Mouse (Mus musculus): ENCODE measurements around the gene Trp53i11. TPM values are rescaled to one million over a fixed set of nuclear protein-coding genes. Genes with fewer than 3 reads are reported as not detected.

Gene Trp53i11
- total and polyA plus RNA-seq, 2 experiments = 1.9 to 9.1 TPM

GRCm38 (mm10) chr2:93188020-93188760, 842 bp downstream of the Trp53i11 start:
- Histone ChIP-seq H3K9ac (ENCODE audit: low read depth, low read length) (peak overlapping the region; percentile 95), H3K79me2 (ENCODE audit: control insufficient read depth, insufficient read depth, low read length) (no peaks in the 10 kb centered on the region), H3K27me3 (ENCODE audit: control insufficient read depth, insufficient read depth, low read length) (peaks cover 5% of the 10 kb centered on the region), H3K36me3 (ENCODE audit: control insufficient read depth, insufficient read depth, low read length) (no peaks in the 10 kb centered on the region), H3K4me3 (ENCODE audit: insufficient read depth, low read depth, low read length) (peak overlapping the region; percentile 92), H3K4me1 (ENCODE audit: control insufficient read depth, insufficient read depth, low read length) (no peaks in the 10 kb centered on the region), H3K27ac (replicated peaks; ENCODE audit: insufficient read depth, low read depth, low read length) (peak overlapping the region; percentile 39; the same call in 1 of the 2 replicates)
- no peak for TF ChIP-seq POLR2A (IDR thresholded peaks at IDR 0.05; ENCODE audit: extremely low read depth, insufficient read depth, low read length)
- TF ChIP-seq CTCF (IDR thresholded peaks at IDR 0.05; ENCODE audit: low read depth, low read length) = no peak
- DNase-seq (ENCODE audit: extremely low read depth, low read depth, low spot score) = no peak
- WGBS = 3% methylated on average over 53 of the region's 53 CpGs

GRCm38 (mm10) chr2:93188761-93189458, 1.6 kb downstream of the Trp53i11 start:
- H3K4me3 ChIP-seq (ENCODE audit: insufficient read depth, low read depth, low read length) = peak overlapping the region; percentile 92
- H3K36me3 ChIP-seq (ENCODE audit: control insufficient read depth, insufficient read depth, low read length) = no peaks in the 10 kb centered on the region
- H3K4me1 ChIP-seq (ENCODE audit: control insufficient read depth, insufficient read depth, low read length) = no peaks in the 10 kb centered on the region
- WGBS = 13% methylated on average over 19 of the region's 19 CpGs
- no peak for TF ChIP-seq POLR2A (IDR thresholded peaks at IDR 0.05; ENCODE audit: extremely low read depth, insufficient read depth, low read length)
- peak; percentile 30; the same call in 1 of the 2 replicates for TF ChIP-seq CTCF (IDR thresholded peaks at IDR 0.05; ENCODE audit: low read depth, low read length)
- peaks cover 5% of the 10 kb centered on the region for H3K27me3 ChIP-seq (ENCODE audit: control insufficient read depth, insufficient read depth, low read length)
- H3K79me2 ChIP-seq (ENCODE audit: control insufficient read depth, insufficient read depth, low read length) = no peaks in the 10 kb centered on the region
- no peak for DNase-seq (ENCODE audit: extremely low read depth, low read depth, low spot score)
- peak overlapping the region; percentile 95 for H3K9ac ChIP-seq (ENCODE audit: low read depth, low read length)
- H3K27ac ChIP-seq (replicated peaks; ENCODE audit: insufficient read depth, low read depth, low read length) = peak overlapping the region; percentile 8; the same call in 1 of the 2 replicates

- no peak overlapping the region for H3K4me3 ChIP-seq (ENCODE audit: insufficient read depth, low read depth, low read length)
- H3K27me3 ChIP-seq (ENCODE audit: control insufficient read depth, insufficient read depth, low read length) = peaks cover 5% of the 10 kb centered on the region
- 18% methylated on average over 9 of the region's 9 CpGs for WGBS
- no peak overlapping the region for H3K9ac ChIP-seq (ENCODE audit: low read depth, low read length)
- H3K27ac ChIP-seq (replicated peaks; ENCODE audit: insufficient read depth, low read depth, low read length) = no peak overlapping the region
- peak; percentile 27 for DNase-seq (ENCODE audit: extremely low read depth, low read depth, low spot score)
- no peak for TF ChIP-seq CTCF (IDR thresholded peaks at IDR 0.05; ENCODE audit: low read depth, low read length)
- no peak for TF ChIP-seq POLR2A (IDR thresholded peaks at IDR 0.05; ENCODE audit: extremely low read depth, insufficient read depth, low read length)
- no peaks in the 10 kb centered on the region for H3K4me1 ChIP-seq (ENCODE audit: control insufficient read depth, insufficient read depth, low read length)
- no peaks in the 10 kb centered on the region for H3K79me2 ChIP-seq (ENCODE audit: control insufficient read depth, insufficient read depth, low read length)
- no peaks in the 10 kb centered on the region for H3K36me3 ChIP-seq (ENCODE audit: control insufficient read depth, insufficient read depth, low read length)
Measured at GRCm38 (mm10) chr2:93190771-93191487, 3.6 kb downstream of the Trp53i11 start.

GRCm38 (mm10) chr2:93191488-93192181, 4.3 kb downstream of the Trp53i11 start:
- Histone ChIP-seq H3K27me3 (ENCODE audit: control insufficient read depth, insufficient read depth, low read length) (peaks cover 5% of the 10 kb centered on the region), H3K27ac (replicated peaks; ENCODE audit: insufficient read depth, low read depth, low read length) (no peak overlapping the region)

GRCm38 (mm10) chr2:93192182-93192560, 4.8 kb downstream of the Trp53i11 start:
- Histone ChIP-seq H3K27me3 (ENCODE audit: control insufficient read depth, insufficient read depth, low read length) (peaks cover 5% of the 10 kb centered on the region), H3K36me3 (ENCODE audit: control insufficient read depth, insufficient read depth, low read length) (no peaks in the 10 kb centered on the region), H3K4me1 (ENCODE audit: control insufficient read depth, insufficient read depth, low read length) (no peaks in the 10 kb centered on the region), H3K9ac (ENCODE audit: low read depth, low read length) (no peak overlapping the region), H3K4me3 (ENCODE audit: insufficient read depth, low read depth, low read length) (no peak overlapping the region), H3K79me2 (ENCODE audit: control insufficient read depth, insufficient read depth, low read length) (no peaks in the 10 kb centered on the region), H3K27ac (replicated peaks; ENCODE audit: insufficient read depth, low read depth, low read length) (no peak overlapping the region)
- TF ChIP-seq CTCF (IDR thresholded peaks at IDR 0.05; ENCODE audit: low read depth, low read length) (no peak), POLR2A (IDR thresholded peaks at IDR 0.05; ENCODE audit: extremely low read depth, insufficient read depth, low read length) (no peak)
- no peak for DNase-seq (ENCODE audit: extremely low read depth, low read depth, low spot score)
- 53% methylated on average over 9 of the region's 9 CpGs for WGBS

More at GRCm38 (mm10) chr2:93191488-93192181, 4.3 kb downstream of the Trp53i11 start:
- H3K79me2 ChIP-seq (ENCODE audit: control insufficient read depth, insufficient read depth, low read length) = no peaks in the 10 kb centered on the region
- WGBS = 76% methylated on average over 14 of the region's 14 CpGs
- H3K36me3 ChIP-seq (ENCODE audit: control insufficient read depth, insufficient read depth, low read length) = no peaks in the 10 kb centered on the region
- no peak for DNase-seq (ENCODE audit: extremely low read depth, low read depth, low spot score)
- no peak overlapping the region for H3K9ac ChIP-seq (ENCODE audit: low read depth, low read length)
- H3K4me3 ChIP-seq (ENCODE audit: insufficient read depth, low read depth, low read length) = no peak overlapping the region
- TF ChIP-seq CTCF (IDR thresholded peaks at IDR 0.05; ENCODE audit: low read depth, low read length) (no peak), POLR2A (IDR thresholded peaks at IDR 0.05; ENCODE audit: extremely low read depth, insufficient read depth, low read length) (no peak)
- no peaks in the 10 kb centered on the region for H3K4me1 ChIP-seq (ENCODE audit: control insufficient read depth, insufficient read depth, low read length)
